Mouse (Mus musculus): ENCODE results near the gene Tfcp2. TPM values are rescaled to one million over a fixed set of nuclear protein-coding genes. Genes with fewer than 3 reads are reported as not detected.
"Not testable (repeated sequence)": the region's sequence is repeated elsewhere in the genome, so short reads cannot be mapped to it uniquely, and the experiment has no call there.

Tfcp2 gene
- polyA plus RNA-seq, 1 experiment from 2014 or later = 13.5 TPM

DNA sequence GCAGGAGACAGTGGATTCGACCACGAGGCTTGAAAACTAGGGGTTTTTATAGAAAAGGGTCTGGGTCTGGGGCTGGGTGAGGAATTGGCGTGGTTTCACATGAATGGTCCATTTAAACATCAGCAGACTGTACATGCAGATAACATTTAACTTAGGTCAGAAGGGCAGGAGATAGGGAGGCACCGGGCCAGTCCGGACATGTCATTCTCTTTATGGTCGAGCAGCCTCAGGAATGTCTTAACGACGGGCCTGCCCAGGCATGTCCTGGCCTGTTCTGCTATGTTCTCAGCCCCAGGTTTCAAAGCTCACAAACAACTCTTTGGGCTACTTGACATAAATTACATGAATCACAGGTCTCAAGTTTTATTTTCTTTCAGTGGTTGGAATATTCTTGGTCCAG is 52.3 kb downstream of the Tfcp2 start:
- H3K9me3 ChIP-seq (ENCODE audit: control insufficient read depth, low read length); H3K4me3 ChIP-seq (ENCODE audit: low read length); ATAC-seq; H3K36me3 ChIP-seq (ENCODE audit: control insufficient read depth, insufficient read depth, low read length); H3K27me3 ChIP-seq (replicated peaks; ENCODE audit: control insufficient read depth, insufficient read depth, low read length); H3K27ac ChIP-seq (ENCODE audit: low read length); H3K4me2 ChIP-seq (ENCODE audit: low read depth, low read length); H3K9ac ChIP-seq (ENCODE audit: low read depth, low read length); H3K4me1 ChIP-seq (ENCODE audit: control insufficient read depth, insufficient read depth, low read length): not testable (repeated sequence)
- 76% methylated on average over 8 of the region's 8 CpGs for WGBS

DNA sequence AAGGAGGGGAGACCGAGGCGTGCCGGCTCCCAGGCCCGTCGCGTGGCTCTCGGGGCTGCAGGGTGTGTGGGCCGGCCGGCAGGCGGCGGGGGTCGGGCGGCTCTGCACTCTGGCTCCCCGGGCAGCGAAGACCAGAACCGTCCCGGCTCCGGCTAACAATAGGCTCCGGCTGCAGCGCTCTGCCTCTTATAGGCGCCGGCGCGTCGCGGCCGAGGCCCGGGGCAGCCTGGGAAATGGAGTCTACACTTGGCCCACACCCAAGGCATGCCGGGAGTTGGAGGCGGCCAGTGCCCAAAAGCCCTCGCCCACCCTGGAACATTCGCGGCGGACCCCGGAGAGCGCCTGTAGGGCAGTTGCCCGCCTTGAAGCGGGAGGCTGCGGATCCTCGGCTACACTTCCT is 56.7 kb downstream of the Tfcp2 start, which contains the start of gene Csrnp2:
Gene Csrnp2, minus strand, starts transcription at position 387 of the 400 bp plus-strand sequence.
- Histone ChIP-seq H3K9me3 (ENCODE audit: control insufficient read depth, low read length) (no peaks in the 10 kb centered on the region), H3K27ac (ENCODE audit: low read length) (peak within 1 kb of the TSS; percentile 87), H3K27me3 (replicated peaks; ENCODE audit: control insufficient read depth, insufficient read depth, low read length) (no peaks in the 10 kb centered on the region), H3K9ac (ENCODE audit: low read depth, low read length) (peak within 1 kb of the TSS; percentile 94), H3K4me1 (ENCODE audit: control insufficient read depth, insufficient read depth, low read length) (peaks cover 21% of the 10 kb centered on the region), H3K4me3 (ENCODE audit: low read length) (peak within 1 kb of the TSS; percentile 63), H3K4me2 (ENCODE audit: low read depth, low read length) (peak within 1 kb of the TSS; percentile 89), H3K36me3 (ENCODE audit: control insufficient read depth, insufficient read depth, low read length) (no peaks in the 10 kb centered on the region)
- ATAC-seq = peak; percentile 96
- WGBS = 0% methylated on average over 34 of the region's 40 CpGs

DNA sequence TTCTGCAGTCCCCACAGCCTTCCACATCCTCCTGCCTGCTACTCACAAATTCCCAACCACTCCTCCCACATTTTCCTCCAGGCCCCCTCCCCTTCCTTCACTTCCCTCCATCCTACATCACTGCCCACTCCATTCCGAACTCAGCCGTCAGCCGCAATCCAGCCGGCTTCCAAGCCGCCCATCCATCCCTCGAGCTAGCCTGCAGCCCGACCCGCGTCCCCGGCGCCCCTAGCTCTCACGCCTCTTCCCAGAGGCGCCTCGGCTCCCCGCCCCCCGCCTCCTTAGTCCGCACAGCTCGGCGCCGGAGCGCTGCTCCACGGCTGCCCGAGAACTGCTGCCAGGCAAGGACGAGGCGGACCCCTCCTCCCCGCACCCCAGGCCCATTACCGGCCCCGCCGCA is 57.2 kb downstream of the Tfcp2 start:
- H3K9ac ChIP-seq (ENCODE audit: low read depth, low read length) = peak overlapping the region; percentile 94
- no peaks in the 10 kb centered on the region for H3K9me3 ChIP-seq (ENCODE audit: control insufficient read depth, low read length)
- H3K4me1 ChIP-seq (ENCODE audit: control insufficient read depth, insufficient read depth, low read length) = peaks cover 22% of the 10 kb centered on the region
- ATAC-seq = peak; percentile 73
- under 1% methylated on average over 29 of the region's 29 CpGs for WGBS
- H3K4me2 ChIP-seq (ENCODE audit: low read depth, low read length) = peak overlapping the region; percentile 89
- H3K27me3 ChIP-seq (replicated peaks; ENCODE audit: control insufficient read depth, insufficient read depth, low read length) = no peaks in the 10 kb centered on the region
- peak overlapping the region; percentile 63 for H3K4me3 ChIP-seq (ENCODE audit: low read length)
- peak overlapping the region; percentile 87 for H3K27ac ChIP-seq (ENCODE audit: low read length)
- no peaks in the 10 kb centered on the region for H3K36me3 ChIP-seq (ENCODE audit: control insufficient read depth, insufficient read depth, low read length)

DNA sequence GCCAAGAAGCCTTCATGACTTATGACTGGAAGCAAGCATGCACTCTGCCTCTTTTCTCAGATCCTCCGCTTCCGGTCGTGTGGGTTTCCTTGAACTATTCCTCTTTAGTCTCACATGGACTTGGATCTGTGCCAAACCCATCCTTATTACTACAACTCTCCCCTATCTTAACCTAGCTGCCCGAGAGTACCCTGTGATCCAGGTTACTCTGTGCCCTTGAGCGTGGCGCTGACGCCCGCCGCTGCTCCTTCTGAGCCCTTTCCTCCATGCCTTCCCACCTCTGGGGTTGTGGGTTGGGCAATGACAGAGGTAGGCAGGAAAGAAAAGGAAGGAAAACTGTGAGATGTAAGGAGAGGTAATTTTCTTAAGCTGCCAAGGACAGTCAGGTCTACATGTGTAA is 59.8 kb downstream of the Tfcp2 start:
- peak overlapping the region; percentile 52; the same call in 1 of the 2 replicates for H3K27ac ChIP-seq (ENCODE audit: low read length)
- peak overlapping the region; percentile 23; the same call in 1 of the 2 replicates for H3K4me2 ChIP-seq (ENCODE audit: low read depth, low read length)
- H3K36me3 ChIP-seq (ENCODE audit: control insufficient read depth, insufficient read depth, low read length) = 0 out of 2 replicates have a peak, but pooled peaks cover 2% of the 10 kb centered on the region
- no peak overlapping the region; the same call in 1 of the 2 replicates for H3K4me3 ChIP-seq (ENCODE audit: low read length)
- peak; percentile 45 for ATAC-seq
- H3K27me3 ChIP-seq (replicated peaks; ENCODE audit: control insufficient read depth, insufficient read depth, low read length) = no peaks in the 10 kb centered on the region
- H3K9me3 ChIP-seq (ENCODE audit: control insufficient read depth, low read length) = no peaks in the 10 kb centered on the region
- WGBS = 43% methylated on average over 9 of the region's 9 CpGs
- no peak overlapping the region for H3K9ac ChIP-seq (ENCODE audit: low read depth, low read length)
- H3K4me1 ChIP-seq (ENCODE audit: control insufficient read depth, insufficient read depth, low read length) = peaks cover 22% of the 10 kb centered on the region

DNA sequence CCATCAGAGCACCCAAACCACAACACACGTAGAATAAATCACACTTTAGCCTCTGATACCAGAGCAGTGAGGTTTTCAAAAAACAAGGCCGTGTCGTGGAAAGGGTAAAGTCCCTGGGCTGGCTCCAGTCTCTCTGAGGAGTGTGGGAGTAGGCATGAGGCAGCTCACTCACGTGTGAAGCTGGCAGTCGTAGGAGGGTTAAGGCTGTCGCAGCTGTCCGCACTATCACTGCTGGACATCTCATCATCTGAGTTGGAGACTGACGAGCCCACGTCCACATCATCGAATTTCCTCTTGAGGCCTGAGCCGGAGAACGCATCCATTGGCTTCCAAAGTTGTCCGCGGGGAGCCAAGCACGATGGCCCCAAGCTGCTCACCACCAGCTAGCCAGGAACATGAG is 62.5 kb downstream of the Tfcp2 start:
- 0 out of 2 replicates have a peak, but pooled peaks cover 2% of the 10 kb centered on the region for H3K36me3 ChIP-seq (ENCODE audit: control insufficient read depth, insufficient read depth, low read length)
- no peak for ATAC-seq
- 88% methylated on average over 15 of the region's 15 CpGs for WGBS

DNA sequence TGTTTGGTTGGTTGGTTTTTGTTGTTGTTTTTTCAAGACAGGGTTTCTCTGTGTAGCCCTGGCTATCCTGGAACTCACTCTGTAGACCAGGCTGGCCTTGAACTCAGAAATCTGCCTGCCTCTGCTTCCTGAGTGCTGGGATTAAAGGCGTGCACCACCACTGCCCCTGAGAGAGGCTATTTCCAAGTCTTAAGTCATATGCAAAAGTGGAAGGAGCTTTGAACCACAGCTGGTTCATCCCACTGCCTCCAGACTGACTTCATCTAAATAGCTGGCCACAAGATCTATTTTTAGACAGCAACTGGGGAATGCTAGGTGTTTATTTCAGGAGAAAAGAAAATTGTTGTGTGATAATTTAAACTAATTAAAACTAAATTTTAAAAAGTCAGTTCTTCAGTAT is 63.5 kb downstream of the Tfcp2 start:
- H3K27ac ChIP-seq (ENCODE audit: low read length); H3K4me3 ChIP-seq (ENCODE audit: low read length); H3K36me3 ChIP-seq (ENCODE audit: control insufficient read depth, insufficient read depth, low read length); H3K4me2 ChIP-seq (ENCODE audit: low read depth, low read length); H3K9me3 ChIP-seq (ENCODE audit: control insufficient read depth, low read length); H3K9ac ChIP-seq (ENCODE audit: low read depth, low read length); ATAC-seq; H3K27me3 ChIP-seq (replicated peaks; ENCODE audit: control insufficient read depth, insufficient read depth, low read length): not testable (repeated sequence)
- H3K4me1 ChIP-seq (ENCODE audit: control insufficient read depth, insufficient read depth, low read length) = peaks cover 13% of the 10 kb centered on the region
- 72% methylated on average over 1 of the region's 1 CpGs for WGBS

More for the DNA sequence above, 62.5 kb downstream of the Tfcp2 start:
- Histone ChIP-seq H3K9ac (ENCODE audit: low read depth, low read length) (no peak overlapping the region), H3K27ac (ENCODE audit: low read length) (no peak overlapping the region), H3K27me3 (replicated peaks; ENCODE audit: control insufficient read depth, insufficient read depth, low read length) (no peaks in the 10 kb centered on the region), H3K4me3 (ENCODE audit: low read length) (no peak overlapping the region), H3K4me2 (ENCODE audit: low read depth, low read length) (no peak overlapping the region), H3K4me1 (ENCODE audit: control insufficient read depth, insufficient read depth, low read length) (peaks cover 21% of the 10 kb centered on the region), H3K9me3 (ENCODE audit: control insufficient read depth, low read length) (no peaks in the 10 kb centered on the region)

DNA sequence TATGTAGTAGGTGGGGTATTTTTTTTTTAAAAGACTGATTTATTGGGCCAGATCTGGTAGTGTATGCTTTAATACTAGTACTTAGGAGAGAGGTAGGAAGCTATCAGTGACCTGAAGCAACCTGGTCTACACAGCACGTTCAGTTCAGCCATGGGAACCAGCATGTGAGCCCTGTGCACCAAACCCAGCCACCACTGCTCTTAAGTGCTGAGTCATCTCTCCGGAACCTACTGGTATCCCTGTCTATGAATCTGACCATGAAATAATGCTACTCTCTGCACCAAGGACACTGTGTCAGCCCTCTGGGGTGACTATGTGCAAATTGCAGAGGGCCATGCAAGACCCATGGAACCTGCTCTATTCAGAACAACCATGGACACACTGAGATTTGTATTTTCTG is 64.8 kb downstream of the Tfcp2 start:
- WGBS = 83% methylated on average over 2 of the region's 2 CpGs

DNA sequence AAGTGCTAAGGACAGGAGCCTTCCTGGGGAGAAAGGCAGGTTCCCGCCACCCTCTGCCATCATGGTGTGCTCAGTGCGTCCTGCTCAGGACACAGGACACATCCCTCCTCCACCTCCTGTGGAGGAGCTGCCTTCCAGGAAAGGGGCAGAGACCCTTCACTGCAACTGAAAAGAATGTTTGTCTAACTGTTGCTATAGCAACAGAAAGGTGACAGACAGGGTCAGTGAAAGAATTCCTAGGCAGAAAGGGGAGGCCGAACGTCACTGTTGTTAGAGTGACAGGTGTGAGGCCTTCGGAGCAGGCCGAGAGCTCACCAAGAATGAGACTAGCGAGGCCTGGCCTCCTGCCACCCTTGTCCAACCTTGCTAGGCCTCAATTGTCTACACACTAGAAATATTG is 65.4 kb downstream of the Tfcp2 start:
- no peak overlapping the region for H3K9ac ChIP-seq (ENCODE audit: low read depth, low read length)
- H3K4me2 ChIP-seq (ENCODE audit: low read depth, low read length) = no peak overlapping the region
- ATAC-seq = no peak
- H3K4me1 ChIP-seq (ENCODE audit: control insufficient read depth, insufficient read depth, low read length) = 0 out of 2 replicates have a peak, but pooled peaks cover 3% of the 10 kb centered on the region
- no peaks in the 10 kb centered on the region for H3K9me3 ChIP-seq (ENCODE audit: control insufficient read depth, low read length)
- H3K36me3 ChIP-seq (ENCODE audit: control insufficient read depth, insufficient read depth, low read length) = peaks cover 7% of the 10 kb centered on the region
- no peaks in the 10 kb centered on the region for H3K27me3 ChIP-seq (replicated peaks; ENCODE audit: control insufficient read depth, insufficient read depth, low read length)
- no peak overlapping the region for H3K4me3 ChIP-seq (ENCODE audit: low read length)
- 43% methylated on average over 7 of the region's 7 CpGs for WGBS
- no peak overlapping the region for H3K27ac ChIP-seq (ENCODE audit: low read length)

More for the DNA sequence above, 64.8 kb downstream of the Tfcp2 start:
- H3K27me3 ChIP-seq (replicated peaks; ENCODE audit: control insufficient read depth, insufficient read depth, low read length) = no peaks in the 10 kb centered on the region
- H3K9ac ChIP-seq (ENCODE audit: low read depth, low read length) = no peak overlapping the region
- peaks cover 6% of the 10 kb centered on the region for H3K4me1 ChIP-seq (ENCODE audit: control insufficient read depth, insufficient read depth, low read length)
- peaks cover 7% of the 10 kb centered on the region for H3K36me3 ChIP-seq (ENCODE audit: control insufficient read depth, insufficient read depth, low read length)
- H3K4me2 ChIP-seq (ENCODE audit: low read depth, low read length) = no peak overlapping the region
- no peak overlapping the region for H3K4me3 ChIP-seq (ENCODE audit: low read length)
- no peak for ATAC-seq
- no peaks in the 10 kb centered on the region for H3K9me3 ChIP-seq (ENCODE audit: control insufficient read depth, low read length)
- H3K27ac ChIP-seq (ENCODE audit: low read length) = no peak overlapping the region

DNA sequence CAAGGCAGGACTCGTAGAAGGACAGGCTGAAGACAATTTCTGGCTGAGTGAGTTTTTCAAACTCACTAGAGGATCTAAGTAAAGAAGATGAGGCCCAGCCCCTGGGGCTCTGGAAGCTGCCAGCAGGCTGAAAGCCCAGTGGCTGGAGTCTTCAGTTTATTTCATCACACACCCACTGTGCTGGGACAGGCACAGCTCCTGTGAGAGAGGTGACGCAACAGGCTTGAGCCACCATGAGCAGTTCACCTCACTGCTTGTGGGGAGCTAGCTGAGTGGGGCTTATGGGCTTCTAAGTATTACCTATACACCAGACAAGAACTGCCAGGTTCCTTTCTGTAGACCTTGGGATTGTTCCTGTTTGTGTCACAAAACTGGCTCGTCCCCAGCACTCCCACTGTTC is 66.2 kb downstream of the Tfcp2 start:
- Histone ChIP-seq H3K27me3 (replicated peaks; ENCODE audit: control insufficient read depth, insufficient read depth, low read length) (no peaks in the 10 kb centered on the region), H3K4me1 (ENCODE audit: control insufficient read depth, insufficient read depth, low read length) (0 out of 2 replicates have a peak, but pooled peaks cover 3% of the 10 kb centered on the region), H3K36me3 (ENCODE audit: control insufficient read depth, insufficient read depth, low read length) (peaks cover 13% of the 10 kb centered on the region), H3K9ac (ENCODE audit: low read depth, low read length) (no peak overlapping the region), H3K9me3 (ENCODE audit: control insufficient read depth, low read length) (no peaks in the 10 kb centered on the region), H3K4me3 (ENCODE audit: low read length) (no peak overlapping the region), H3K4me2 (ENCODE audit: low read depth, low read length) (no peak overlapping the region), H3K27ac (ENCODE audit: low read length) (no peak overlapping the region)
- ATAC-seq = peak; percentile 66; the same call in 1 of the 2 replicates
- WGBS = 83% methylated on average over 3 of the region's 3 CpGs

DNA sequence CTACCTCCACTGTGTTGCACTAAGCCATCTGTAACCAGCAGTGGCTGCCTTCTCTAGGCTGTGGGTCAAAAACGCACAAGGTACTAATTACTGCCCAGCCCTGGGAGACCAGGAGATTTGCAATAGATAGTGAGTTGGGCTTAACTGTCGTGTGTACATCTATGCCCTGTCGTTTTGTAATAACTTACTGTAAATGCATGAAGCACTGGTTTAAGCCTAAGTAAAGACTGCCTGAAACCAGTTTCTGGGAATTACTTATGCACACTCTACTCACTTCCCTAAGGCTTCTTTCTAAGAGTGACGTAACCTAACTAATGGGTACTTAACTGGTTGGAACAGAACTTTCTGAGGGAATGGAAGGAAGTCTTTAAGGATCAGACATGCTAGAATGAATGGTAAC is 72.9 kb downstream of the Tfcp2 start:
- no peaks in the 10 kb centered on the region for H3K4me1 ChIP-seq (ENCODE audit: control insufficient read depth, insufficient read depth, low read length)
- H3K27me3 ChIP-seq (replicated peaks; ENCODE audit: control insufficient read depth, insufficient read depth, low read length) = no peaks in the 10 kb centered on the region
- ATAC-seq = no peak
- WGBS = 76% methylated on average over 4 of the region's 4 CpGs
- no peaks in the 10 kb centered on the region for H3K9me3 ChIP-seq (ENCODE audit: control insufficient read depth, low read length)
- no peak overlapping the region for H3K27ac ChIP-seq (ENCODE audit: low read length)
- no peak overlapping the region for H3K4me3 ChIP-seq (ENCODE audit: low read length)
- H3K9ac ChIP-seq (ENCODE audit: low read depth, low read length) = no peak overlapping the region
- peaks cover 28% of the 10 kb centered on the region for H3K36me3 ChIP-seq (ENCODE audit: control insufficient read depth, insufficient read depth, low read length)
- no peak overlapping the region for H3K4me2 ChIP-seq (ENCODE audit: low read depth, low read length)

All from intestine, embryonic 16.5 days (tissue).